Mouse (Mus musculus) midbrain, embryonic 13.5 days (tissue): ENCODE measurements at regions not wholly inside any gene's neighbourhood (a gene's known extent, or its start where the extent isn't known, plus 50 kb on each side); places are given as distances from the start of the nearest gene placed in this dataset.
A peak's percentile ranks its signal among the peaks of the same experiment; 100 is the strongest.

Experiments
- ATAC-seq: fragments of 200-750 bp; cut with Nextera tagmentation; 2 replicates; pipeline ENCODE4 v1.8.0; 2017; ENCODE audit warnings: mild to moderate bottlenecking, moderate TSS enrichment, moderate library complexity
- H3K27ac ChIP-seq: fragments of 300-500 bp; sonication (generic); 2 replicates; pipeline ENCODE4 v1.5.1; 2015; ENCODE audit warnings: inconsistent platforms, mild to moderate bottlenecking, moderate library complexity
- H3K27me3 ChIP-seq: fragments of 300-500 bp; sonication (generic); 2 replicates; pipeline ENCODE4 v1.6.1; 2015; ENCODE audit warnings: mild to moderate bottlenecking, inconsistent platforms
- H3K36me3 ChIP-seq: fragments of 300-500 bp; sonication (generic); 2 replicates; pipeline ENCODE4 v1.6.1; 2015; ENCODE audit warnings: mild to moderate bottlenecking, inconsistent platforms
- H3K4me1 ChIP-seq: fragments of 300-500 bp; sonication (generic); replicated peaks from 2 replicates; pipeline ENCODE4 v1.6.1; 2015; ENCODE audit warnings: inconsistent platforms
- H3K4me2 ChIP-seq: fragments of 300-500 bp; sonication (generic); replicated peaks from 2 replicates; pipeline ENCODE4 v1.6.1; 2015; ENCODE audit warnings: moderate library complexity, mild to moderate bottlenecking, inconsistent platforms
- H3K4me3 ChIP-seq: fragments of 300-500 bp; sonication (generic); replicated peaks from 2 replicates; pipeline ENCODE4 v1.5.1; 2015; ENCODE audit warnings: mild to moderate bottlenecking, inconsistent platforms
- H3K9ac ChIP-seq: fragments of 300-500 bp; sonication (generic); replicated peaks from 2 replicates; pipeline ENCODE4 v1.6.1; 2015; ENCODE audit warnings: mild to moderate bottlenecking, inconsistent platforms
- H3K9me3 ChIP-seq: fragments of 300-500 bp; sonication (generic); 2 replicates; pipeline ENCODE4 v1.6.1; 2016; ENCODE audit warnings: mild to moderate bottlenecking, inconsistent platforms
- WGBS: fragments of 180-500 bp; shearing (Covaris S2); methylation state at CpG from one replicate; pipeline ENCODE4 v1.1.7; 2015; 5-methylcytosine and 5-hydroxymethylcytosine counted together

DNA sequence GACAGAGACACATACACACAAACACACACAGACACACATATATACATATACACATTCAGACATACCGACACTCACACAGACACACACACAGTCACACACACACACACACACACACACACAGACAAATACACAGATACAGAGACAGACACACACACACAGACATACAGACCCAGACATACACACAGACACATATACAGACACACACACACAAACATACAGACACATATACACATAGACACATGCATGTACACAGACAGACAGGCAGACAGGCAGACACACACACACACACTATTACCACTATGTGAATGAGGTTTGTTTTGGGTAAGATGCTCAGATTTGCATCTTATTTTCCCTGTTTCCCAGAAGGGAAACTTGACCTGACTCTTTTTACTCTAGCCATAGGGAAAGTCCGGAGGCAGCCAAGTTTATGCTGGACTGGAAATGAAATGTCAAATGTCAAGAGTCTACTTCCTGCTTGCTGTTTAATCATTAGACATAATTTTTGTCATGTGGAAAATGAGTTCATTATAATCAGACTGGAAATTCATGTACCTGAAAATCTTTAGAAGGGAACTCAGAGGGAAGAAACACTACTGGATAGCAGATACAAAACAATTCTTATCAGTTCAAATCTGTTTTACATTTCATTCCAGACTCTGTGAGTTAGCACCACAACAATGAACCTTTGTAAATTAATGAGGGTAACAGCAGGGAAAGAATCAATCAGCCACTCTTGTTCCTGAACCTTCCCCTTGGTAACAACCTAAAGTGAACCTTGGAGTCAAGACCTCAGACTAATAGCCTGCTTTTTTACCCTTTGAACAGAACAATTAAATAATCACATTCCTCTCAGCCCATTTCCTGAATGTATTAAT is 651.1 kb downstream of the Gsdmc2 start:
- no peak overlapping the region for H3K4me2 ChIP-seq
- no peaks in the 10 kb centered on the region for H3K9me3 ChIP-seq
- H3K27me3 ChIP-seq: no peaks in the 10 kb centered on the region
- no peak overlapping the region for H3K27ac ChIP-seq
- H3K9ac ChIP-seq: no peak overlapping the region
- WGBS: 69% methylated on average over 2 of the region's 2 CpGs
- no peak overlapping the region for H3K4me3 ChIP-seq
- H3K4me1 ChIP-seq: no peaks in the 10 kb centered on the region
- 0 out of 2 replicates have a peak, but pooled peaks have one; percentile 11 for ATAC-seq
- H3K36me3 ChIP-seq: no peaks in the 10 kb centered on the region

DNA sequence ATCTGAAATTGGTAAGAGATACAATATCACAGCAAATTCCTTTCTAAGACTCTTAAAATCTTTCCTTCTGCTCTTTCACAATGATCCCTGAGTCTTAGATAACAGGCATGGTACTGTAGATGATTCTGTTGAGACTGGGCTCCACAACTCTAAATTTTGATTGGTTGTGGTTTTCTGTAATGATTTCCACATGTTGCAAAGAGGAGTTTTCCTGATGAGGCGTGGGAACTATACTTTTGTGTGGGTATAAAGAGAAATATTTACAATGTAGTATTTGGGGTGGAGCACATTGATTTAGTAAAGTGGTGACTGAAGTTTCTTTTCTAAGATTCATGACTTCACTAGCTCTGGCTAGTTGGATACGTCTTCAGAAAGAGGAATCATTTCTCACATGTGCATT is 653.2 kb downstream of the Gsdmc2 start:
- H3K36me3 ChIP-seq: no peaks in the 10 kb centered on the region
- H3K9me3 ChIP-seq: no peaks in the 10 kb centered on the region
- WGBS: 88% methylated on average over 2 of the region's 2 CpGs
- no peak overlapping the region for H3K4me3 ChIP-seq
- no peak for ATAC-seq
- no peaks in the 10 kb centered on the region for H3K4me1 ChIP-seq
- H3K9ac ChIP-seq: no peak overlapping the region
- no peak overlapping the region for H3K4me2 ChIP-seq
- H3K27ac ChIP-seq: no peak overlapping the region
- H3K27me3 ChIP-seq: no peaks in the 10 kb centered on the region

DNA sequence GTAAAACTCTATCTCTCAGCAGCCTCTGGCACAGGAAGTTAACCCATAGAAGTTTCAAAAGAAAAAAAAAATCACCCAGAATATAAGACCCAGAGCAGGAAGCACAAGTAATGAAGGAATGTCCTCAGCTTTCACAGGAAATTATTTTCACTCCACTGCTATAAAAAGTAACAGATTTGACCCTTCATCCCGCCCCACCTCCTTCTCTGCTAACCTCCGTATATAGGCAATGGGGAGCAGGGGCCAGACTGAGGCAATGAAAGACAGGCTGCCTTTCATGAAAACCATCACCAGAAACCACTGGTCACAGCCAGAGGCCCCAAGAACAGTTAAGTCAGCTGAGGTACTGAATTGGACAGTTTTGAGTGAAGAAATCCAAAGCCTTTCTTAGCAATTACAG is 654.9 kb downstream of the Gsdmc2 start:
- H3K36me3 ChIP-seq: no peaks in the 10 kb centered on the region
- H3K4me1 ChIP-seq: no peaks in the 10 kb centered on the region
- no peaks in the 10 kb centered on the region for H3K9me3 ChIP-seq
- 75% methylated on average over 2 of the region's 2 CpGs for WGBS
- H3K4me3 ChIP-seq: no peak overlapping the region
- no peak overlapping the region for H3K9ac ChIP-seq
- no peak for ATAC-seq
- H3K27ac ChIP-seq: no peak overlapping the region
- H3K27me3 ChIP-seq: no peaks in the 10 kb centered on the region
- H3K4me2 ChIP-seq: no peak overlapping the region

DNA sequence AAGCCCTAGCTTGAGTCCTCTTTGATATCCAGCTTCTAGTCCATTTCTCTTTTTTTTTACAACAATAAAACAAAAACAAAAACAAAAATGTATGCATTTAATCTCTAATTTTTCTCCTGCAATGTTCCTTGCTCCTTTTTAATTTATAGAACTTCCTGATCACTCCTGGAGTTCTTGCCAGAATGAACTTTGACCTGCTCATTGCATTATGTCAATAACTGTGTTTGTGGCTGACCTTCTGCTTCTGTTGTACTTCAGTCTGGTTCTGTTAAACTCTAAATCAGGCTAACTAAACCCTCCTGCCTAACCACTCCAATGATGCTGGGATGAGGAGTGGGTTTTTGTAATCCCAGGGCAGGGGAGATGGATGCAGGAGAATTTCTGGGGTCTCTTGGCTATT is 674.0 kb downstream of the Gsdmc2 start:
- H3K4me1 ChIP-seq: no peaks in the 10 kb centered on the region
- no peaks in the 10 kb centered on the region for H3K27me3 ChIP-seq
- no peaks in the 10 kb centered on the region for H3K36me3 ChIP-seq
- H3K4me3 ChIP-seq: no peak overlapping the region
- H3K27ac ChIP-seq: no peak overlapping the region
- no peak overlapping the region for H3K9ac ChIP-seq
- no peaks in the 10 kb centered on the region for H3K9me3 ChIP-seq
- no peak for ATAC-seq
- H3K4me2 ChIP-seq: no peak overlapping the region

DNA sequence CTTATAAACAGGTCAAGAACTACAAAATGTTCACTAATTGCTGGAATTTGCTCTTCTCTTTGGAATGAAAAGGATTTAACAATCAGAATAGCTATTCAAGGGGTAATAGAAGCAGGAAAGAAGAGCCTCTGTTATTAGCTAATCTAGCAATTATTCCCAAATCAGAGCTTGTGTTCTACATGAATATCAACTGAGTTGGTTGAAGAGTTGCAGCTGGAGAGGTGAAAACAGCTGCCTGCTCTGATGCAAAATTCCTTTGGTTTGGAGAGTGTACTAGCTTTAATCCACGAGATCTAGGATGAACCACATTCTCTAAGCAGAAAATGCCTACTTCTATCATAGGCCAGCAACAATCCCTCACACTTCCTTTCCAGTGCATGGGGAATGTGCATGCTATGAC is 674.8 kb downstream of the Gsdmc2 start:
- no peaks in the 10 kb centered on the region for H3K9me3 ChIP-seq
- no peak for ATAC-seq
- no peaks in the 10 kb centered on the region for H3K36me3 ChIP-seq
- H3K4me2 ChIP-seq: no peak overlapping the region
- H3K4me3 ChIP-seq: no peak overlapping the region
- H3K27me3 ChIP-seq: no peaks in the 10 kb centered on the region
- WGBS: 43% methylated on average over 1 of the region's 1 CpGs
- no peaks in the 10 kb centered on the region for H3K4me1 ChIP-seq
- H3K9ac ChIP-seq: no peak overlapping the region
- H3K27ac ChIP-seq: no peak overlapping the region

DNA sequence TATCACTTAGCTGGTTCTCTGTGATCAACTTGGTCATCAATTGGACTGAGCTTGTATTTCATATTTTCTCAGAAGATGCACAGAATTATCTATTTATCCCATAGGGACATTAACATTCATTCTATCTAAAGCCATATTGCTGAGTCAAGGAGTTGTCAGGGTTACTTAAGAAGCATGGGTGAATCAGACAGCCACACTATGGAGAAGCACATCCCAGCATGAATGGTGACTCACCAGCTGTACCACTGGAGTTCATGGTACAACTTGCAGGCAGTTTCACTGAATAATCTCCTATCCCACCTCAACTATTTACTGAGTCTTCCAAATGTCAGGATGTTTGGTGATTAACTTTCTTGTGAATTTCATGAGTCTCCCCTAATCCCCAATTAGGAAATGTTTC is 678.6 kb downstream of the Gsdmc2 start:
- Histone ChIP-seq H3K4me2 (no peak overlapping the region), H3K4me1 (peaks cover 7% of the 10 kb centered on the region; the same call in 1 of the 2 replicates), H3K9ac (no peak overlapping the region), H3K27ac (no peak overlapping the region), H3K27me3 (no peaks in the 10 kb centered on the region), H3K9me3 (no peaks in the 10 kb centered on the region), H3K4me3 (no peak overlapping the region), H3K36me3 (no peaks in the 10 kb centered on the region)
- ATAC-seq: no peak

DNA sequence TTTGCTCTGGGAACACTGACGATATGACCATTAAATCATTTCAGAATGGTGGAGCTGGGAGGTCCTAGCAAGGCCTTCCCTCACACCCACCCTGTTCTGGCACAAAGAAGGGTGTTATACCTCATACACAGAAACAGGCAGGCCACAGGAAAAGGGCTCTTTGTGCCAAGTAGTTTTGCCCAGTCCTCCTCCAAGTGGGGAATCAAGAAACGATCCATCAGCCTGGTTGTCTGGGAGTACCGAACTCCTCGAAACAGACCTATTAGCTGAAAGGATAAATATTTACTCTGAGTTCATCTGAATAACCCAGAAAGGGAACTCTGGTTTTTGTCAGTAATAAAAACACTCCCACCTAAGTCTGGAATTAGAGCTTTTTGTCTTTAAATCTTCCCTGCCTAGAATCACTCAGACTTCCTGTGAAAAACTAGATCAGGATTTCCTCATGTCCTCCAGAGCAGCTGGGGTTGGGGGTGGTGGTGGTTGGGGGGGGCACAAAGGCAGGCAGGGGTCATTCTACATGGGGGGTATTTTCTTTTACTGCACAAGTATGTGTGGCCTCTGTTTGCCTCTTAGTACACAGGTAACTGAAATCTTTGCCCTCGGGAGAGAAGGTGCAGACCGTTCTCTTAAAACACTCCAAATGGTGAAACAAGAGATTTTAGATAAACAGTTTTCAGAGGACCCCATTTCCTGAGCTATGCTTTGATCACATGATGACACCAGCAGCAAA is 681.3 kb downstream of the Gsdmc2 start:
- ATAC-seq: 0 out of 2 replicates have a peak, but pooled peaks have one; percentile 3
- Histone ChIP-seq H3K9me3 (no peaks in the 10 kb centered on the region), H3K9ac (no peak overlapping the region), H3K27ac (no peak overlapping the region), H3K36me3 (no peaks in the 10 kb centered on the region), H3K4me2 (no peak overlapping the region), H3K27me3 (no peaks in the 10 kb centered on the region), H3K4me3 (no peak overlapping the region), H3K4me1 (peaks cover 7% of the 10 kb centered on the region; the same call in 1 of the 2 replicates)
- 74% methylated on average over 6 of the region's 6 CpGs for WGBS

DNA sequence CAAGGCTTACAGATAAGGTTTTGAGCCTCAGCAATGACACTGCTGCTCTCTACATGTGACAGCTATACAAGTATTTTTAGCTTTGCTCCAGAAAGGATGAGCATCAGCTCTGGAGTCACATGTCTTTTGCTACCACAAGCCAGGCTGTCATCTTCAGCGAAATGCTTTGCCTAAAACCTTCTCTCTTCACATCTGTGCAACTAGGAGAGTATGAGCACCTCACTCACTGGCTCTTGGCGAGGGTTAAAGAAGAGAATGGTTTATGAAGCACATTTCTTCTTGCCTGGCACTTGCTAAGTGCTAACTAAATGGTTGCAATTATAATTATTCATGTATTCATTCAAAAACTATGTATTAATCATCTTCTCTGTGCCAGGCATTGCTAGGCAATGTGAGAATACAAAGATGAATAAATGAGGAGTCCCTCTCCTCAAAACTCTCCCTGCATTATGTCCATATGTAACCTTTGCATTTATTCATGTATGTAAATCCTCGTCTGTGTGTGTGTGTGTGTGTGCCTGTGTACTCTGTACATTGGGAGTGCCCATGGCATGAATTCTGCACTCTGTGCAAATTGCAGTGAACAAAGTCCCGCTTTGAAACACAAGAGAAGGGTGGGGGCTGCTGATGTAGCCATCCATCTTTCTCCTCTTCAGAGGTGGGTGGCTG is 682.0 kb downstream of the Gsdmc2 start:
- H3K27me3 ChIP-seq: no peaks in the 10 kb centered on the region
- no peak overlapping the region for H3K27ac ChIP-seq
- no peak overlapping the region for H3K9ac ChIP-seq
- no peaks in the 10 kb centered on the region for H3K36me3 ChIP-seq
- no peak overlapping the region for H3K4me2 ChIP-seq
- H3K9me3 ChIP-seq: no peaks in the 10 kb centered on the region
- 0 out of 2 replicates have a peak, but pooled peaks have one; percentile 24 for ATAC-seq
- H3K4me1 ChIP-seq: peaks cover 7% of the 10 kb centered on the region; the same call in 1 of the 2 replicates
- 74% methylated on average over 4 of the region's 4 CpGs for WGBS
- no peak overlapping the region for H3K4me3 ChIP-seq

DNA sequence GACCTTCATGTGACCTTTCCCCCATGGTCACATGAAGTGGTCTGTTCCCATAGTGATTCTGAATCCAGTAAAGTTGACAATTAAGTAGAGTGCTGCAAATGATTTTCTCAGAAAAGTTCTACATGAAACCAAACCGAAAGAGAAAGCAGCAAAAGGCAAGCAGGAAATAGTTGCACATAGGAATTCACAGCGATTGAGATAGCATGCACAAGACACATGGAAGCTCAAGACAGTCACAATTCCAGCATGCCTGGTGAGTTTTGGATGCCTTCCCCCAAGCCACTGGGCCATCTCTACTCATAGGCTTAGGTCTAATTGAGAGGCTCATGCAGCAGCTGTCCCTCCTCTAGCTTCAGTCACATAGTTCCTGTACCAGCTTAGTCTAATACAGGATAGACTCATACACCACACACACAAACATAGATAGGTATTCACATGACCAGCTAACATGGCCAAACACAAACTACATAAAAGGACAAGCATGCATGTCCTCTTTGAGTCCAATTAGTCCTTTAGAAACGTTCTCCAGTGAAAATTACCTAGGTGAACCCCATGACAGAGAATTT is 721.8 kb downstream of the Gsdmc2 start:
- WGBS: 82% methylated on average over 3 of the region's 3 CpGs
- Histone ChIP-seq H3K9me3 (no peaks in the 10 kb centered on the region), H3K9ac (no peak overlapping the region), H3K27me3 (no peaks in the 10 kb centered on the region), H3K27ac (no peak overlapping the region), H3K4me2 (no peak overlapping the region), H3K4me3 (no peak overlapping the region), H3K4me1 (no peaks in the 10 kb centered on the region), H3K36me3 (no peaks in the 10 kb centered on the region)
- ATAC-seq: no peak

DNA sequence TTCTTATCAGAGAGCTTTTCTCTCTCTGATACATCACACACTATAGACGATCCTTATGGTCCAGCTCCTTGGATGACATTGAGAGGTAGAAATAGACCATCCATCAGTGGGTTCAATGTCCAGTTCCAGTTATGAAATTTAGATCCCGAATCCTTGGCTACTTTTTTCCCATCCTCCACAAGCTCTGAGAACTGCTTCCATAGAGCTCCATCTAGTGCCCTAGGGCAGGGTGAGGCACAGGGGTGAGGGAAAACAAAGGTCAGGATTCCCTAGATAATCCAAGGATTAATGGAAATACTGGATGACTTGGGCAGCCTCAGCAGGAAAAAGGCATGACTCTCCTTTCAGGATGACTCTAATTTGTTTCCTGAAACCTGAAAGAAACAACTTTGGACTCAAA is 732.1 kb downstream of the Gsdmc2 start:
- no peaks in the 10 kb centered on the region for H3K36me3 ChIP-seq
- no peaks in the 10 kb centered on the region for H3K4me1 ChIP-seq
- H3K9ac ChIP-seq: no peak overlapping the region
- no peak overlapping the region for H3K27ac ChIP-seq
- no peak overlapping the region for H3K4me2 ChIP-seq
- 80% methylated on average over 2 of the region's 2 CpGs for WGBS
- ATAC-seq: no peak
- no peak overlapping the region for H3K4me3 ChIP-seq
- no peaks in the 10 kb centered on the region for H3K9me3 ChIP-seq
- H3K27me3 ChIP-seq: no peaks in the 10 kb centered on the region

DNA sequence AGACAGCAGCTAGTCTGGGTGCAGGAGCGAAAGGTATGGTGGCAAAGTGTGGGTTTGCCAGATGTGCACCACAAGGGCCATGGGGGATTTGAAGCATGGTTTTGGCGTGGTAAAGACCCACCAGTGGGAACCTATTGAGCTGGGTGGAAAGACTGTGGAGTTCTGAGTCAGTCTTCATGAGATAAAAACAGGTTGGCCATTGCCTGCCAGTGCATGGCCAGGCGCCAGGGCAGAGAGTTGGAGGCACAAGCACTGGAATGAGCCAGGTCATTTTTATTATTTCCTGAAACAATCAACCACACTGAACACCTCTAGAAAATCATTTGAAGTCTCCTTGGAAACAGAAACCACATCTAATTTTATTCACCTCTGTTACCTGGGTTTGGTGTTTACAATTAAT is 744.9 kb downstream of the Gsdmc2 start:
- WGBS: 90% methylated on average over 3 of the region's 3 CpGs
- Histone ChIP-seq H3K9ac (no peak overlapping the region), H3K27ac (no peak overlapping the region), H3K36me3 (no peaks in the 10 kb centered on the region), H3K27me3 (no peaks in the 10 kb centered on the region), H3K4me3 (no peak overlapping the region), H3K9me3 (no peaks in the 10 kb centered on the region), H3K4me2 (no peak overlapping the region), H3K4me1 (no peaks in the 10 kb centered on the region)
- ATAC-seq: no peak

DNA sequence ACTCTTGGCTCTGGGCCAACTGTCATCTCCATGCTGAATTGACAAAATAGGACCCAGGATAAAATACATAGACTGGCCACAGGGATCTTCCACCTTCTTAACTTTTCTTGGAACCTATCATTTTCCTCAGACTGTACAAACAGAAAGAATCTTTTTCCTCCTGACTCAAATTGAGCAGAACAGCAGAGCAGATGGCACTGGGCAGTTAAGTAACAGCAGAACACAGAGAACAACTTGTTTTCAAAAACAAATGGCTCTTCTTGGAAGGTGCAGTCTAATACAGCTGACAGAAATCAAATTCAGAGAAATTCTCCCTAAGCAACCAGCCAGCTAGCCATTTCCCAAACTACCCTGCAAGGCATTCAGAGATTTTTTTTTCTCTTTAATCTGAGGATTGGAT is 763.0 kb downstream of the Gsdmc2 start:
- Histone ChIP-seq H3K4me2 (no peak overlapping the region), H3K9me3 (no peaks in the 10 kb centered on the region), H3K27ac (no peak overlapping the region), H3K4me3 (no peak overlapping the region), H3K36me3 (no peaks in the 10 kb centered on the region), H3K4me1 (no peaks in the 10 kb centered on the region), H3K27me3 (no peaks in the 10 kb centered on the region), H3K9ac (no peak overlapping the region)
- no peak for ATAC-seq
